Mouse (Mus musculus) C2C12 (cell line): ENCODE measurements around the gene Synm. TPM values are rescaled to one million over a fixed set of nuclear protein-coding genes. Genes with fewer than 3 reads are reported as not detected.

Source experiments
- H3K27me3 ChIP-seq: one replicate; pipeline ENCODE4 v1.6.1; 2011; ENCODE audit not compliant: control insufficient read depth, insufficient read depth, insufficient read length
- H3K36me3 ChIP-seq: one replicate; pipeline ENCODE4 v1.6.1; 2011; ENCODE audit not compliant: control insufficient read depth, insufficient read depth
- H3K4me3 ChIP-seq: one replicate; pipeline ENCODE4 v1.5.1; 2011; ENCODE audit warnings: mild to moderate bottlenecking, control low read depth; ENCODE audit not compliant: poor library complexity, insufficient read depth, severe bottlenecking
- H3K79me2 ChIP-seq: one replicate; pipeline ENCODE4 v1.6.1; 2011; ENCODE audit not compliant: control insufficient read depth, insufficient read depth
- H3K79me3 ChIP-seq: one replicate; pipeline ENCODE4 v1.6.1; 2011; ENCODE audit warnings: low read depth, control low read depth
- H3ac ChIP-seq: one replicate; pipeline ENCODE3; 2011; ENCODE audit warnings: low read depth; ENCODE audit not compliant: control insufficient read depth, insufficient read length
- CEBPB ChIP-seq: IDR thresholded peaks from one replicate; pipeline ENCODE4 v1.6.1; 2011; ENCODE audit warnings: low read depth, mild to moderate bottlenecking, control low read depth, moderate library complexity
- CTCF ChIP-seq: IDR thresholded peaks from one replicate; pipeline ENCODE4 v1.5.1; 2011; ENCODE audit not compliant: control insufficient read depth, insufficient read depth, insufficient read length
- FOSL1 ChIP-seq: IDR thresholded peaks from one replicate; pipeline ENCODE4 v1.8.0; 2011; ENCODE audit warnings: mild to moderate bottlenecking, low read length; ENCODE audit not compliant: poor library complexity, insufficient read depth, severe bottlenecking
- MAX ChIP-seq: IDR thresholded peaks from one replicate; pipeline ENCODE4 v1.6.1; 2011; ENCODE audit warnings: mild to moderate bottlenecking, control low read depth
- MYOD1 ChIP-seq: IDR thresholded peaks from one replicate; pipeline ENCODE4 v1.6.1; 2011; ENCODE audit warnings: low read depth; ENCODE audit not compliant: control insufficient read depth, insufficient read length
- MYOG ChIP-seq: IDR thresholded peaks from one replicate; pipeline ENCODE4 v1.6.1; 2011; ENCODE audit not compliant: control insufficient read depth, insufficient read length; ENCODE audit errors: extremely low read depth
- USF1 ChIP-seq: IDR thresholded peaks from one replicate; pipeline ENCODE4 v1.6.1; 2011; ENCODE audit warnings: low read depth, mild to moderate bottlenecking, control low read depth, moderate library complexity
- polyA plus RNA-seq: library from polyadenylated mRNA; unstranded; fragments of >200 nt; fragmentation: generic; extraction: Trizol; gene quantifications from one replicate; pipeline ENCODE4 v1.2.1, GENCODE M21; 2012; ENCODE audit warnings: missing spikeins

Gene Synm
- polyA plus RNA-seq, 1 experiment: 0.14 TPM

- no peaks in the 10 kb centered on the region for H3K27me3 ChIP-seq
- H3K36me3 ChIP-seq: peaks cover 3% of the 10 kb centered on the region
- H3K79me2 ChIP-seq: no peaks in the 10 kb centered on the region
- H3ac ChIP-seq: no peak overlapping the region
- H3K4me3 ChIP-seq: no peak overlapping the region
- H3K79me3 ChIP-seq: no peaks in the 10 kb centered on the region
- no peak for TF ChIP-seq MAX
- TF ChIP-seq MYOD1: no peak
- no peak for TF ChIP-seq USF1
- TF ChIP-seq MYOG: no peak
- TF ChIP-seq CTCF: no peak
- no peak for TF ChIP-seq FOSL1
- TF ChIP-seq CEBPB: no peak
Measured at GRCm38 (mm10) chr7:67710216-67710615, 49.3 kb downstream of the Synm start.

- TF ChIP-seq USF1 (no peak), CTCF (no peak), MYOG (no peak), CEBPB (no peak), MYOD1 (no peak), FOSL1 (no peak), MAX (no peak)
- Histone ChIP-seq H3K79me2 (no peaks in the 10 kb centered on the region), H3K27me3 (no peaks in the 10 kb centered on the region), H3K4me3 (no peak overlapping the region), H3K79me3 (no peaks in the 10 kb centered on the region), H3K36me3 (peaks cover 3% of the 10 kb centered on the region), H3ac (no peak overlapping the region)
Measured at GRCm38 (mm10) chr7:67708160-67708559, 51.4 kb downstream of the Synm start.

- Histone ChIP-seq H3K79me3 (no peaks in the 10 kb centered on the region), H3K36me3 (no peaks in the 10 kb centered on the region), H3K27me3 (no peaks in the 10 kb centered on the region), H3ac (no peak overlapping the region), H3K79me2 (no peaks in the 10 kb centered on the region), H3K4me3 (no peak overlapping the region)
- TF ChIP-seq MAX (no peak), CEBPB (no peak), CTCF (no peak), USF1 (no peak), MYOG (no peak), FOSL1 (no peak)
Measured at GRCm38 (mm10) chr7:67701252-67701914, 58.2 kb downstream of the Synm start.

GRCm38 (mm10) chr7:67700846-67701245, 58.7 kb downstream of the Synm start:
- Histone ChIP-seq H3K36me3 (no peaks in the 10 kb centered on the region), H3K79me2 (no peaks in the 10 kb centered on the region), H3K79me3 (no peaks in the 10 kb centered on the region), H3K4me3 (no peak overlapping the region), H3K27me3 (no peaks in the 10 kb centered on the region), H3ac (no peak overlapping the region)
- TF ChIP-seq CEBPB (no peak), MYOG (no peak), MAX (no peak), FOSL1 (no peak), CTCF (no peak), USF1 (no peak), MYOD1 (no peak)

- TF ChIP-seq USF1: no peak
- H3K36me3 ChIP-seq: no peaks in the 10 kb centered on the region
- no peak overlapping the region for H3K4me3 ChIP-seq
- H3ac ChIP-seq: no peak overlapping the region
- H3K79me2 ChIP-seq: no peaks in the 10 kb centered on the region
- no peaks in the 10 kb centered on the region for H3K79me3 ChIP-seq
- H3K27me3 ChIP-seq: no peaks in the 10 kb centered on the region
Measured at GRCm38 (mm10) chr7:67699301-67699700, 60.2 kb downstream of the Synm start.

- no peaks in the 10 kb centered on the region for H3K79me3 ChIP-seq
- no peaks in the 10 kb centered on the region for H3K36me3 ChIP-seq
- no peak for TF ChIP-seq USF1
- TF ChIP-seq MYOG: no peak
- no peak for TF ChIP-seq MYOD1
- no peak for TF ChIP-seq CTCF
- TF ChIP-seq CEBPB: no peak
- TF ChIP-seq FOSL1: no peak
- no peak for TF ChIP-seq MAX
- no peaks in the 10 kb centered on the region for H3K27me3 ChIP-seq
- H3K4me3 ChIP-seq: no peak overlapping the region
- H3K79me2 ChIP-seq: no peaks in the 10 kb centered on the region
- H3ac ChIP-seq: no peak overlapping the region
Measured at GRCm38 (mm10) chr7:67697892-67698630, 61.5 kb downstream of the Synm start.
